Mouse (Mus musculus): Measurements from ENCODE around the gene Emid1.

Emid1 gene

DNA sequence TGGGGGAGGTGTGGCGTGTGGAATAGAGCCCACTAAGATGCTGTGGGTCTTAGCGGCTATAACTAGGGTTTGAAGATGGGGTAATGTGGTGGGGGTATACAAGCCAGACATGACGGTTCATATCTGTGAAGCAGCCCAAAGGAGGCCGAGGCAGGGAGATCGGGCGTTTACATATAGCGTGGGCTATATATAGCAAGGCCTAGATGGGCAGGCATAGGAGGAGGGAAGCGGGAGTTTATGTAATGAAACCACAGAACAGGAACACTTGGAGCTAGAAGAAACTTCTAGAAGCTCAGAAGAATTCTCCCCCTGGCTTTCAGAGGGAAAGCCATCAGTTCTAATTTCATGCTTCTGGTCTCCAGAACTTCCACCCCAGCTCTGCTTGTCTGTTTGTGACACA, 11.4 kb upstream of the Emid1 start:
- no peak for DNase-seq (ENCODE audit: low read depth, low spot score)

DNA sequence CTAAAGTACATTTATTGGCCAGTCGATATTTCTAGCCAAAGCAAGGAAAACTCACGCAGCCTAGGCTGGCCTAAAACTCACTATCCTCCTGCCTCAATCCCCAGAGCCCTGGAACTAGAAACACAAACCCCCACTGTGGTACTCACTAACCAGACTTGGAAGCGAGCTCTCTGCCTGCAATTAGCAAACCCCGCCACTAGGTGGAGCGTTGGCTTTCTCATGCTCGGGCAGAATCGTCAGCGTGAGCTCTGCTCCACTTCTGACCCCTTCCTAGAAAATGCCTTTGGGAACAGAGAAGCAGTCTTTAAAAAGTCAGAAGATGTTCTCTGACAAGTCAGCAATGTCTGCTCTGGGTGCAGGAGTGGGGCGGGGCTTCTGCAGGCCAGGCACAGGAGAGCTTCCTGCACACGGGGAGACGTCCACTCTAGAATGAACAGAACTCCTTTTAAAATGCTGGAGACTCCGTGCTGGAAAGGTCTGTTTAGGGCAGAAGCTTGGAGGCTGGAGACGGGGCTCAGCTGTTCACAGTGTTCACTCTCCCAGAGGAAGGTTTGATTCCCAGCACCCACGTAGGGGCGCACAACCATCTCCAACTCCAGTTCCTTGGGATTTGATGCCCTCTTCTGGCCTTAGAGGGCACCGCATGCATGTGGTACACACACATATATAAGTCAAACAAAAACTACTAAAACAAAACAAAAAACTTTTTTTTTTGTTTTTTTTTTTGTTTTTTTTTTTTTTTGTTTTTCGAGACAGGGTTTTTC, 8.8 kb upstream of the Emid1 start:
- DNase-seq (ENCODE audit: low read depth, low spot score), result peak; percentile 16

DNA sequence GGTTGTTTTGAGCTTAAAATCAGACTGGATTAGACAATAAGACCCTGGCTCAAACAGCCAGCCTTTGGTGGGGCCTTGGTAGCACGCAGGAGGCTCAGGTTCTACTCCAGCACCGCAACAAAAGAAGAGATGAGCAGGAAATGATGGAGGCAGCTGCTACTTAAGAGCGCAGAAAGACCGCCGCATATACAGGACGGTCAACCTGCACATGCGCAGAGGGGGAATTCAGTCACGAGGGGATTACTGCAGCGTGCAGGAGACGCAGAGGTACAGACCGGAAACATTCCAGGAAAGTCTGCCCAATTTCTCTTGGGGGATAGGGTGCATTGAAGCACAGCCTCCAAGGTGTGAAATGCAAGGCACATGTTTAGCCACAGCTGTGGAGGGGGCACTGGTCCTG, 6.0 kb upstream of the Emid1 start:
- no peak for DNase-seq (ENCODE audit: low read depth, low spot score)

DNA sequence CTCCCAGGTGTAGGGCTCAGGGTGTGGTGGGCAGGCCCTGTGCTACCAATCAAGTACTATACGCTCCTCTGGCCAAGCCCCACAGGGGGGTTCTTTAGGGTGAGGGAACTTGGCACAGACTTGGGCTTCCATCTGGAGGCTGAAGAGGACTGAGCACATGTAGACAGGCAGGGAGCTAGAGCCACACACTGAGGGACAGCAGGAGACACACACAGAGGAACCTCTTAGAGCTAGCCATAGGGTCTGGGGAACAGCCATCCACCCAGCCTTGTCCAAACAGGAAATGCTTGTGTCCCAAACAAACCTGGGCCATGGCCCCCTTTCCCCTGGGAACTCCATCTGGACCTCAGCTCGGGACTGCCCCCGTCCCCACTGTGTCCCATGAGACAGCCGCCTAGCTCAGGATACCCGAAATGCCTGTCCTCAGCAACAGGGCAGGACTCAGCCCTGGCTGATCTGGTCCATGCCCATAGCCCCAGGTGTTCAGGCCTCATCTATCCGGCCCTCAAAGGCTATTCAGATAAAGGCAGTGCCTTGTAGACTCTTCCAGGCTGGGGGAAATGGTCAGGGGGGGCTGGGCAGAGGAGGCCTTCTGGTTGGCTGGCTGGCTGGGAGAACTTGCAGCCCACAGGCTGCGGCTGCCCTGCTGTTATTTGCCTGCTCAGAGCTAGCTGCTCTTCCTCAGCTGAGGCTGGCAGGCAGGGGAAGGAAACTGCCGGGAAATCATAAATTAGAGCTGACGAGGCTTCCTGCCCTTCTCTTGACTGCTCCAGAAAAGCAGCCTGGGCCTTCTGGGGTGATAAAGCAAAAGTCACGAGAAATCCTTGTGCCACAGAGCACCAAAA, 3.1 kb upstream of the Emid1 start:
- DNase-seq (ENCODE audit: low read depth, low spot score), result no peak

DNA sequence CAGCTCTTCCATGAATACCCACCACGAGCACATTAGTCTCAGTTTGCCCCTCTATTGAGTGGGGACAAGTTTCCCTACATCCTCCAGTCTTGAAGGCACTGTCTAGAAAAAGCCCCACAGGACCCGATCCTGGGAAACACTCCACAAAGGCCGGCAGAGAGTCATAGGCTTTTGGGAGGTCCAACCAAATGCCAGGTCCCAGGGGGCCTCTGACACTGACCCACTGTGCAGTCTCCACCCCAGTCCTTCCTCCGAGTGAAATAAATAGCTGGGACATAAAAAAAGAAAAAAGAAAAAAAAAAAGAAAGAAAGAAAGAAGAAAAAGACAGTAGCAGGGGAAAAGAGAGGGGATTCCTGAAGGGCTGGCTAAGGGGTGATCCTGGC, 818 bp downstream of the Emid1 start:
- no peak for DNase-seq (ENCODE audit: low read depth, low spot score)

DNA sequence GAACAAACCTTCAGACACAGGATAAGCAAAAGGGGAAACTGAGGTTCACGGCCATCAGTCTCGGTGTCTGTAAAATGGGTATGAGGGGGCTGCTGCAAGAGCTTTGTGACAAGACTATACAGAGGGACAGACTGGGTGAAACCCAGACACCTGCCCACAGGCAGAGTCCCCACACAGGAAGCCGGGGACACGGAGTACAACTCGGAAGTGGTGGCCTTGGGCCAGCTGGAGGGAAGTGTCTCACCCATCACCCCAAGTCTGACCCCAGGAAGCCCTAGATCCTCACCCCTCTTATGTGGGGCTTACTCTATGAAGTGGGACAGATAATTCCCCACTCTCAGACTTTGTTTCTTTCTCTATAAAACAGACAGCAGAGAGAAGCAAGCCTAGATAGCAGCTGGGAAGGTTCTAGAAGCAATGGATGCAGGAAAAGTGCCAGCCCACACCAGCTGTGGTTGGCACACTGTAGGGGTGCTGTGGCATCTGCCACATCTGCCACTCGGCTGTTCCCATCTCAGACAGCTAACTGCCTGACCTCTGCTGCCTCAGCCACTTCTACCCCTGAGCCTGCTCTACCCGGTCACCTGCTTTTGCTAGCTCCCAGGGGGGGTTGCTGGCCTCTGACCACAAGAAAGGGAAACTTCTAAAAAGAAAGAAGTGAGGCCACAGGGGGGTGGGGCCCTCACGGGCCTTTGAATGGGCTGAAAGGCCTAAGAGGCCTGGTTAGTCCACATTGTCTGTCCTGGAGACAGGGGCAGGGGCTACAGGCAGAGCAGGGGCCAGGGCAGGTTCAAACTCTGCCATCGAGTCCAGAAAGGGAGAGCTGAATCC, 1.4 kb downstream of the Emid1 start:
- DNase-seq (ENCODE audit: low read depth, low spot score), result no peak

DNA sequence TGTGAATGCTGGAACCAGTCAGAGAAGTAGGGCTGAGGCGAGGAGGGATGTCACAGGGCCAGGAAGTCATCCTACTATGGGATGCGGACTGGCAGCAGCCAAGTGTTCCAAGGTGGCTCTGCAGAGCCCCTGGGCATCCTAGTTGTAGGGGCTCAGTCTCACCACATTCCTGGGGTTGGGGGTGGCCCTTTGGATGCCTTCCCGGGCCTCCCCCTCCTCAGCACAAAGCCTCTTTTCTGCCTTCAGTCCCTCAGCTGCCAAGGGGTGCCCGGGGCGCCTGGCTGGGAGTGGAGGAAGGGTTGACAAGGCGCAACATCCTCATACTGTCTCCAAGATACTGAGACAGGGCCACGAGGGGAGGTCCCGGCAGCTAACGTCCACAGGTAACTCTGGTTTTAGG, 2.1 kb downstream of the Emid1 start:
- no peak for DNase-seq (ENCODE audit: low read depth, low spot score)

DNA sequence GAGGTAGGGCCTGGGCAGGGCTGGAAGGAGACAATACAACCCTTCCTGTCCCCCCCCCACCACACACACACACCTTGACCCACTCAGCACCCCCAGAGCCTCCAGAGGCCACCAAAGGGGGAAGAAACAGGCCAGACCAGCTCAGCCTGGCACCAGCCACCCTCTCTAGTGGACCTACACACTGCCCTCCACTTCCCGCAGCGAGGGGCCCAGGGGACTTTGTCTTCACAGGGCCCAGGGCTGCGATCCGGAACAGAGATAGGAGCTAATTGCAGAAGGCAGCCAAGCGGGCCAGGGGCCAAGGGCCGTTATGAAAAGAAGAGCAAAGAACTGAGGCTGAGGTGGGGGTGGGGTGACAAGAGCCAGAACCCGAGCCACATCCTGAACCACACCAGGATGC, 2.8 kb downstream of the Emid1 start:
- DNase-seq (ENCODE audit: low read depth, low spot score), result no peak

DNA sequence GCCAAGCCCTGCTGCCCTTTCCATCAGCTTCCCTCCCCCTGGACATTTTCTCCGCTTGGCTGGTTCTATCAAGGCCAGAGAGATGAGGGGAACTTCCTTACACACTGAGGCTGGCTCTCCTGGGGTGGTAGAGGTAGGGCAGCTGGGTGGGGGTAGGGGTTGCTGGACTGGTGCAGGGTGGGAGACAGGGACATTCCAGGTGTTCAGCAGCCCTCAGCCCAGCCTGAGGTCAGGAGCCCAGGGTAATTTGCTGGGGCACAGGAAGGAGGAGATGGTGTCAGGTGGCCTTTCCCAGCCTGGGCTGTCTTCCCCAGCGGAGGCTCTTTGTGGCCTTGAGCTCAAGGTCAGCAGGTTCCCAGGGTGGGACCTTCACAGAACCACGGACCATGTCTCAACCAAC, 6.5 kb downstream of the Emid1 start:
- DNase-seq (ENCODE audit: low read depth, low spot score), result no peak

DNA sequence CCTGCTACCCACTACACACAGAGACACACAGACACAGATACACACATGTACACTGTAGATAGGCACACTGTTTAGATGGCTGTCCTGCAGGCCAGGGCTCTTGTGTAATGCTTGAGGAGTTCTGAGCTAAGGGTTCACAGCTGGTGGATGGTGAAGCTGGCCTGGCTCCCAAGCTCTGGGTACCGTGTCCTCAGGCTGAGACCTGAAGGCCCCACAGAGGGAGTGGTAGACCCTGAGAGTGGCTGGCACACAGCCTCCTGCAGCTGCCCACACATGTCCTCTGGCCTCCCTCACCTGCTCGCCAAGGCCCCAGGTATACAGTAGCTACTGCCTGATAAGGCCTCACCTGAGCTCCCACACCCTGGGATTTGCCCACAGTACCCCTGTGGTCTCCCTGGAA, 10.1 kb downstream of the Emid1 start:
- DNase-seq (ENCODE audit: low read depth, low spot score), result no peak

DNA sequence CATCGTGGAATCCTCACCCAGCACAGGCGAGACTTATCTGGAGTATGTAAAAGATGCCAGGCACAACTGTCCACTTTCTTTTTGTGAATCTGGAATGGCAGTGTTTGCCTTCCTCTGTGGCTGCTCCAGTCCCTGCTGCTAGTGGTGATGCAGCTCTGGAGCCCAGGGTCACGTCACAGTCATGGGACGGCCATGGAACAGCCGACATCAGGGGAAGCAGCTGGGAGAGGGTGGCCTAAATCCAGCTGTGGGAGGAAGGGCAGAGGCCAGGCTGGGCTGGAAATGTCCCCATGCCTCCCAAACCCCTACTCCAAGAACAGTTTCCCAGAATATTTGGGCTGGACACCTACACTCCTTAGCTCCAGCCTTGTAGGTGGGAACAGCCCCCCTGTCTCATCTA, 10.8 kb downstream of the Emid1 start:
- DNase-seq (ENCODE audit: low read depth, low spot score), result no peak

DNA sequence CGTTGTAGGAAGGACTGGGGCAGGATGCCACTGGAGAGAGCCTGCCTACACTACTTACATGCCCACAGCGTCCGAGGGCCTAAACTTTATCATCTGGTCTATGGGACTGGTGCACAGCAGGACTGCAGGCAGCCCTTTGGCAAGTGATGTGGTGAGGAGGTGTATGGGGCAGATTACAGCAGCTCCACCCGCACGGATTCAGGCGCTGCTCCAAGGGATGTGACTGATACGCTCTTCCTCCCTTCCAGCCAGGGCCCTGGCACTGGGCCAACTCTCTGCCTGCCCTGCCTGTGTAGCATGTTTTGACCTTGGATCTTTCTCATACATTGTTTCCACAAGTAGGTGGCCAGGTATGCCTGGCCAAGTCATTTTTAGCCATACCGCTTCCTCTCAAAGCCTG, 11.4 kb downstream of the Emid1 start:
- no peak for DNase-seq (ENCODE audit: low read depth, low spot score)

DNA sequence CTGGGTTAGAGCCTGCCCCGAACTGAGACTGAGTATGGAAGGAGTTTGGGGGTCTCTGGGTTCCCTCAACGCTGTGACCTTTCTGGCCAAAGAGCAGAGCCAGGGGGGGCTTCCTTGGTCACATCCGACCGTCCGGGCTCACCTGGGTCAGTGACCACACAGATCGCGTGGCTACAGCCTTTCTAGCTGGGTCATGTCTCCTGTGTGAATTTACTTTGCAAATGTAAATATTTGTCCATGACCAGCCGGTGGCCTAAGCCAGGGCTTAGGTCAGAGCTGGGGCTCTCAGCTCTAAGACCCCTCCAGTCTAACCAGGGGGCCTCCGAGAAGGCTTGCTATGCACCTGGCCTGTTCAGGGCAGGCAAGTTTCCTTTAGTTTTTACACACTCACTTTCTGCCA, 12.7 kb downstream of the Emid1 start:
- DNase-seq (ENCODE audit: low read depth, low spot score), result no peak

DNA sequence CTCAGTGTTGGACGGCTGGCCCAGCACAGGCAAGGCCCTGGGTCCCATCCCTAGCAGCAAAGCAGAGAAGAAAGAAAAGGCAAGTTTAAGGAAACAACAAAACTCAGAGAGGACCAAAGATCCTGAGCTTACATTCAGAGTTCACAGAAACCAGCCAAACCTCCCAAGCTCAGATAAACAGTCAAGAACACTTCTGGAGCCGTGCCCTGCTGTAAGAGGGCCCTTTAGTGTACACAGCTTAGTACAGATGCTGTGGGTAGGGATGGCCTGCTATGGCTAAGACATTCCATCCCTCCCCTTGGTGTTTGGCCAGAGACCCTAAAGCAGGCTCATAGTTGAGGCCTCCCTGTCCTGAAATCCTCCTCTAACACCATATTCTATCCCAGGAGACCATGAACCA, 13.4 kb downstream of the Emid1 start:
- no peak for DNase-seq (ENCODE audit: low read depth, low spot score)

DNA sequence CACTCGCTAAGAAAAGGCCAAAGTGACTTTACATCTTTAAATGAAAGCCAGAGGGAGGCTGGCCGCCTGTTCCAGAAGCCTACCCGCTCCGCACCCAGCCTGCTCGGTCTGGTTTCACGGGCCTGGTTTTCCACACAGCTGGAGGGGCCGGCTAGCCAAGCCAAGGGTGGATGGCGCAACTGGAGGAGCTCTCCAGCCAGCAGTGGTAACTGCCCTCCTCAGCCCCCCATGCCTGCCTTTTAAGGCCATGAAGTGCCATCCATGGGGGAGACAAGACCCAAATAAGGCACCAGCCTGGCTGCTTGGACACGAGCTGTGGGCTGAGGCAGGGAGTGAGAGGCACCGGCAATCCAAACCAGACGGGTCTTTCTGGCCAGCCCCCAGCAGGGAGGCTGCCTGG, 16.1 kb downstream of the Emid1 start:
- no peak for DNase-seq (ENCODE audit: low read depth, low spot score)

DNA sequence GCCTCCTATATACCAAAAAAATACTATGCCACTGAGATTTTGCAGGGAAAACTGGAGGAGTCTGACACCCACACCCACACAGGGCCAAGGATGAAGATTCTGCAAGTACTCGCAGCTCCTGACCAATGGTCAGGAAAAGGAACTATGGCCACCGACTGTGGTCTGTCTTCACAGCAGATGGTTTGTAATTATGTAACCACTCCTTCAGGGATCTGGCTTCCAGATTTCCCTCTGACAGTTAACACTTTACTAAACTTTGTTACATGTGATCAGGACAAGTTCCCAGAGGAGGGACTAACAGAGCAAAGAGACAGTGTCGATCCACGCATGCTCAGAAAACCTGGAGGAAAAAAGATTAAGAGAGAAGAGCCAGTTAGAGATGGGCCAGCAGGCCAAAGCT, 19.3 kb downstream of the Emid1 start:
- no peak for DNase-seq (ENCODE audit: low read depth, low spot score)

DNA sequence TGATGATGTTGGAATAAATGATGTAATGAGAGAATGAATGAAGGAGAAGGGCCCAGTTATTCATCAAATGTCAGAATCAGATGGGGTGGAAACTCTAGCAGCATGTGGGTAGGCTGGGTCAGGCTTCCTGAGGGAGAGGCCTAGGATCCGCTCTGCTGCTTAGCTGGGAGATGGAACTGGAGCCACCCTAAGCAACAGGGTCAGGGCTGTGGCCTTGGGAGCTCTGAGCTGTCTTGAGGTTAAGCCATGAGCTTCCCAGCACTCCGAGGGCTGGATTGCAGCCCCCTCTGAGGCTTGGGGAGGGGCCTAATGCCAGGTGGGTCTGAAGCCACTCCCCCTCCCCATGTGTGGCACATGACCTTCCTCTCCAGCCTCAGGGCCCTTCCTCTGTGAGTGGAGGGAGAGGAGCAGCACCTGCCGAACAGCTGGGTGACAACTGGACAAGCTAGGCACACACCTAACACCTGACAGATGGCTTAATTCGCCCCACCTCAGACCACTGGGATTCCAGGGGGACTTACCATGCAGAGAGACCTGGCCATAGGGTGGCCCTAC, 21.9 kb downstream of the Emid1 start:
- no peak for DNase-seq (ENCODE audit: low read depth, low spot score)

DNA sequence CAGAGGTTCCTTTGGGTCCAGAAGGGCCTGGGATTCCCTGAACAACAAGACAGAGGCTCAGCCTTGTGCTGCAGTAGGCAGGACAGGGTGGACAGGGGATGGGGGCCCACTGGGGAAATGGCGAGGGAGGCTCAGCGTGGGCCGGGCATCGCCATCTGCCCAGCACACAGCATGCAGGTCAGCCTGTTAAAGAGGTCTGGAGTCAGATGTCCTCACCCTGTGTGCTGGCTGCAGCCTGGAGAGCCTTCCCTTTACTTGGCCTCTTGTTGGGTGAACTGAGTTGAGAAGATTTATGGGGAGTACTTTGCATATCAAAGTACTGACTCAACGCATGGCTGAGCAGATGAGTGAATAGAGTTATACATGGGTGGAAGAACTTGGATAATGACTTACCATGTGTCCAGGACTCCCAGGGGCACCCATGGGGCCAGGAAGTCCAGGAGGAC, 23.0 kb downstream of the Emid1 start:
- no peak for DNase-seq (ENCODE audit: low read depth, low spot score)

DNA sequence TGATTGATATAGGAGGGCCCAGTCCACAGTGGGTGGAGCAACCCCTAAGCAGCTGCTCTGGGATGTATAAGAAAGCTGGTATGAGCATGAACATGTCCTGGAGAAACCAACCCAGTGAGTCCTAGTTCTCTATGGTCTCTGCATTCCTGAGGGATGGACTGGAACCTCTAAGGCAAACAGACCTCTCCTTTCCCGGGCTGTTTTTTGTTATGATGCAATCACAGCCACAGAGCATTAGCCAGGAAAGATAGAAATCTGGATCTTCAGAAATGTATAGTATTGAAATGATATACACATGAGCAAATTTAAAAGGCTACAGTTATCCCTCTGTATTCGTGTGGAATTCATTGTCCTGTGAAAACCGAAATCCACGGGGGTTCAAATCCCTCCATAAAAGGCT, 26.3 kb downstream of the Emid1 start:
- no peak for DNase-seq (ENCODE audit: low read depth, low spot score)

DNA sequence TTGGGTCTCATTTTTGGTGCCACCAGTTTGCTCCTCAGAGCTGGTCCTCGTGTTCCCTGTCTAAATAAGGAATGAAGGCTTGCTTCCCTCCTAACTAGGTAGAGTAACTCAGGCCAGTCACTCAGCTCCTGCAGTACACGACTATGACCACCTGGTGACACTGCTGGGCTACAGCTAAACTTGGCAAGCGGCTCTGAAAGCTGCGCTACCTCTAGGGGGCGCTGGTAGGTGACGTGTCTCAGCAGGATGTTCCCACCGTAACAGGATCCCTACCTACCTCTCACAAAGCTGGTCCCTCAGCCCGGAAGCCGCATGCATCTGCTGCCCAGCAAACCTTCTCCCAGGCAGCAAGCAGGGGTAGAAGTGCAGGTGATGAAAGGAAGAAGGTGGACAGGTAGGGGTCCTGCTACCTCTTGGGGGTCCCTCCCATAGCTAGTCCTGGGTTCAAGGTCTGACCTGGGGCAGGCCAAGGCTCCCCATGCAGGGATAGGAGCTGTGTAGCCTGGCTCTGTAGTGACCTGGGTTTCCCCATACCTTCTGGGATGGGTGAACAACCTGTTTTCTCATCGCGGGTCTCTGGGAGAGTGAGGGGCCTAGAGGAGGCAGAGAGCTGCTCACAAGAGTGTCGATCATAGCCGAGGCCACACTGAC, 37.0 kb downstream of the Emid1 start:
- DNase-seq (ENCODE audit: low read depth, low spot score), result peak; percentile 65

DNA sequence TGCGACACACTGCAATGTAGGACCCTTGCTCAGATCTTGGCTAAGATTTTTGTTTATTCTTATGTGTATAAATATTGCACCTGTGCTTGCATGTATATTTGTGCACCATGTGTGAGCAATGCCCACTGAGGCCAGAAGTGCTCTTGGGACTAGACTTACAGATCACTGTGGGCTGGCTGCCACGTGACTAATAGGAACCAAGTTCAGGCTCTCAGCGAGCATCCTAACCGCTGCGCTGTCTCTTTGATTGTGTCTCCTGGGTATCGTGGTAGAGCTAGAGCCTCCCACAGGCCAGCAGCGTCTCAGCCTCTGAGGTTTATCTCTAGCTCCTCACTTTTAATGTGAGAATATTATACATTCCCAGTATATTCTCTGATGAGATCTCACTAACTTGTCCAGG, 38.4 kb downstream of the Emid1 start:
- no peak for DNase-seq (ENCODE audit: low read depth, low spot score)

DNA sequence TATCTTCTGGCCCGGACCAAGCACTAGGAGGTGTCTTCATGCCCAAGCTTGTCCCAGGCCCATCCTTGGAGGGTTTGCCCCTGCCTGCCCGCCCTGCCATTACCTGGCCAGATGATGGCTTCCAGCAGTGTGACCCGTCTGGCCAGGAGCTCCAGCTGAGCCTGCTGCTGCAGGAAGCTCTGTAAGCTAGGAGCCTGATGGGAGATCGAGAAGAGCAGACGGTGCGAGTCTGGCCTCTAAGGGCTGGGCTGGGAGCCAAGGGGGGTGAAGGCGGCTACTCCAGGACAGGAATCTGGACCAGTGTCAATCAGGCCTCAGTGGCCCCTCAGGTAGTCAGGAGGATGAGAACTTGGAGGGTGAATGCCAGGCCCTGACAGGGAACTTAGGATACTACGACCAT, 42.6 kb downstream of the Emid1 start:
- no peak for DNase-seq (ENCODE audit: low read depth, low spot score)

All from retina, adult 2 months (tissue).